Mouse (Mus musculus): ENCODE results near the gene Bcl2l14. TPM values are rescaled to one million over a fixed set of nuclear protein-coding genes. Genes with fewer than 3 reads are reported as not detected.

Gene Bcl2l14
- polyA plus RNA-seq (2021; fragmentation: Nextera tagmentation): not detected in 2 replicates
- long read RNA-seq, experiment 1: 0 reads
- long read RNA-seq, experiment 2: 0 reads

DNA sequence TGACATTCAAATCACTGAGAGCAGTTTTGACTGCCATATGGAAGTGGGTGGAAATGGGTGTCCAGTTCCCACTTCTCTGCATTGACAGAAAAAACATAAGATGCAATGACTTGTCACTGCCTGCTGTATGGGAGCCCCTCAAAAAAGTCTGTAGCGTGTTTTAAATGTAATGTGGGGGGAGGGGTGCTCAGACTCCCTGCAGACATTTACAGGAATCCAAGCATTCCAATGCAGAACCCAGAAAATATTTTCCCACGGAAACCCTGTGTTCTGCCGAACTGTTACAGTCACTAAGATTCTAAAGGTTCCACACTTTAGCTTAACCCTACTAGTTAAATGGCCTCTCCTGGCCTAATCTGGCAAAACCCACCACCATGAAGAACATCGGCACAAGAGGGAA is at the start of gene Bcl2l14:
Gene Bcl2l14, plus strand, starts transcription at position 301 of the 400 bp plus-strand sequence.

Other genes with a start within 250 kb of the Bcl2l14 start
- gene Lrp6, start 170.6 kb downstream of the Bcl2l14 start, polyA plus RNA-seq (2021; fragmentation: Nextera tagmentation): 3.2 and 3.4 TPM in 2 replicates
- 4.4 and 5.1 TPM in 2 replicates for gene Mansc1, start 236.2 kb downstream of the Bcl2l14 start, polyA plus RNA-seq (2021; fragmentation: Nextera tagmentation)
- 73.9 and 84.8 TPM in 2 replicates for gene Borcs5, start 243.2 kb downstream of the Bcl2l14 start, polyA plus RNA-seq (2021; fragmentation: Nextera tagmentation)

All from layer of hippocampus, adult 6 months (tissue).